Mouse (Mus musculus): ENCODE results near the gene Socs7. TPM values are rescaled to one million over a fixed set of nuclear protein-coding genes. Genes with fewer than 3 reads are reported as not detected.
A peak's percentile ranks its signal among the peaks of the same experiment; 100 is the strongest.

The Socs7 gene
- polyA plus RNA-seq, 1 experiment from 2014 or later = 2.1 TPM

DNA sequence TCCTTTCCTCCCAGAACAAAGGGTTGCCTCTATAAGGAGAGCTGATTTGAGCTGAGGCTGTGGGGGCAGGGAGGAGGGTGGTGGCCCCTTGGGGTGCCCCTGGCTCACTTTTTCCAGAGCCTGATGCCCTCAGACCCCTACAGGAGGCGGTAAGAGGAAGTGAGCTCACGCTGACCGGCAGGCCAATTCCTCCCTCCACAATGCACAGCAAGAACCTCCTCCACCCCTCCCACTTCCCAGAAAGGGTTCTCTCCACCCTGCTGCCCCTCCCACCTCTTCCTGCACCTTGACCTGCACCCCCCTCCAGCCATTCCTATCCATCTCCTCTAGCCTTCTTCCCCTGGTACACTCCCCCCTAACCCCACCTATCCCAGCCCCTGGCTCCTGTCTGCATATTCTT lies 49.8 kb downstream of the Socs7 start:
- WGBS (ENCODE audit: insufficient replicate concordance) = 0% methylated on average over 2 of the region's 3 CpGs
- peaks cover 9% of the 10 kb centered on the region; the same call in 1 of the 2 replicates for H3K27me3 ChIP-seq (replicated peaks)
- ATAC-seq = no peak
- no peak overlapping the region for H3K9ac ChIP-seq
- no peaks in the 10 kb centered on the region for H3K9me3 ChIP-seq (replicated peaks)
- H3K27ac ChIP-seq = peak overlapping the region; percentile 66
- no peaks in the 10 kb centered on the region for H3K36me3 ChIP-seq
- H3K4me1 ChIP-seq = peaks cover 57% of the 10 kb centered on the region
- H3K4me2 ChIP-seq = peak overlapping the region; percentile 13; the same call in 1 of the 2 replicates
- H3K4me3 ChIP-seq = no peak overlapping the region

GRCm38 (mm10) chr11:97412808-97413347 lies 50.5 kb downstream of the Socs7 start:
- Histone ChIP-seq H3K4me3 (no peak overlapping the region), H3K27ac (peak overlapping the region; percentile 66), H3K36me3 (no peaks in the 10 kb centered on the region), H3K9ac (no peak overlapping the region; the same call in 1 of the 2 replicates), H3K4me1 (peaks cover 61% of the 10 kb centered on the region), H3K9me3 (replicated peaks) (no peaks in the 10 kb centered on the region), H3K4me2 (peak overlapping the region; percentile 12; the same call in 1 of the 2 replicates), H3K27me3 (replicated peaks) (peaks cover 2% of the 10 kb centered on the region; the same call in 1 of the 2 replicates)
- no peak for ATAC-seq
- WGBS (ENCODE audit: insufficient replicate concordance) = 31% methylated on average over 10 of the region's 10 CpGs

DNA sequence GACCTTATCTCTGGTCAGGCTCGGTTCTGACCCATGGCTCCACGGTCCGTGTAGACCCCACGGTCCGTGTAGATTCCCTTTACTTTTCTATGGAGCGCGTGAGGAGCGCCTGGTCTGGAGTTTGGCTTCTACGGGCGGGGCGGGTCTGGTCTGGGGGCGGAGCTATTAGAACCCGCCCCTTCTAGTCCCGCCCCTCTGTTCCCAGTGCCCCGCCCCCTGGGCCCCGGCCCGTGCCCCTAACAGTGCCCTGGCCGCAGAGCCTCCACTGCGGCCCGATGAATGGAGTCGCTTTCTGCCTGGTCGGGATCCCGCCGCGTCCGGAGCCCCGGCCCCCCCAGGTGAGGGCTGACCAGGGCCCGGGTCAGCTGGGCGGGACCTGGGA lies 53.0 kb downstream of the Socs7 start, which contains the start of gene Arhgap23:
Gene Arhgap23, plus strand, starts transcription at position 204 of the 382 bp plus-strand sequence.
- WGBS (ENCODE audit: insufficient replicate concordance) = under 1% methylated on average over 29 of the region's 29 CpGs
- ATAC-seq = peak; percentile 86
- H3K9ac ChIP-seq = peak within 1 kb of the TSS; percentile 87
- H3K4me3 ChIP-seq = peak within 1 kb of the TSS; percentile 79
- no peaks in the 10 kb centered on the region for H3K36me3 ChIP-seq
- H3K9me3 ChIP-seq (replicated peaks) = no peaks in the 10 kb centered on the region
- no peaks in the 10 kb centered on the region for H3K27me3 ChIP-seq (replicated peaks)
- peak within 1 kb of the TSS; percentile 82 for H3K27ac ChIP-seq
- H3K4me1 ChIP-seq = peaks cover 54% of the 10 kb centered on the region
- peak within 1 kb of the TSS; percentile 97 for H3K4me2 ChIP-seq

DNA sequence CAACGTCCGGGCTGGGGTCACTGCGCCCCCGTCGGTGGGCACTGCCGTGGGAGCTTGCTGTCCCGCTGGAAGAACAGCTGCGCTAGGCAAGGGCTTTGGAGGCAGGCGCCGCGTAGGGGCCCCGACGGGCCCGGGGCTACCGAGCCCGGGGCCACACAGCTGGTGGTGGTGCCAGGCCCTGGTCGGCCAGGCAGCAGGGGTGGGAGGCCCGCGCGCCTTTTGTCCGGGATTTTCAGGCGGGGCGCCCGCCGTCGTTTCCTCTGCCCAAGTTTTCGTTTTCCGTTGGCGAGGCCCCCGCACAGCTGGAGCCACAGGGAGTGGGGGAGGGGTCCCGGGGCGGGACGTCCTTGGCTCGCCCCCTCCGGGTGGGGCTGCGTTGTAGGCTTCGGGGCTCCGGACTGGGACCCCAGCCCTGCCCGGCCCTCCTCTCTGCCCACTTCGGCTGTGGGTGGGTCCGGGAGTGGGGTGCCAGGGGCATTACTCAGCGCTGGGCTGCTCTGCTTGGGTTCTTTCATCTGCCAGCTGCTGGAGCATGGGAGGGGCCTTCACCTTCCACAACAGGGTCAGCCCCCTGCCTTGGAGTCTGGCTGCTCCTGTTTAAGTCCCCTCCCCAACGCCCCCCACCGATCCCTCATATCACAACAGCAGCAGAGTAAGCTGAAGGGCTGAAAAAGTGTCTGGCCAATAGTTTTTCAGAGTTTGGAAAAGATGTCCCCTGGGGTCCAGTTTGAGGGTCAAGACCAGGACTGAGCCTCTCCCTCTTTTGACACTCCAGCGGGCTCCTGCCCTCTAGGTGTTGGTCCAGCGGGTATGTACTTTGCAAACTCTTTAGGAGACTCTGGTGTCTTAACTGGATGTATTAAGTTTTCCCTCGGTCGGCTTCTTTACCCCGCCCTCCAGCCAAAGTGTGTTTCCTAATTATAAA lies 53.6 kb downstream of the Socs7 start:
- Histone ChIP-seq H3K27ac (peak overlapping the region; percentile 82), H3K9me3 (replicated peaks) (no peaks in the 10 kb centered on the region), H3K27me3 (replicated peaks) (no peaks in the 10 kb centered on the region), H3K36me3 (no peaks in the 10 kb centered on the region), H3K4me2 (peak overlapping the region; percentile 97), H3K9ac (peak overlapping the region; percentile 87), H3K4me3 (peak overlapping the region; percentile 79), H3K4me1 (peaks cover 58% of the 10 kb centered on the region)
- WGBS (ENCODE audit: insufficient replicate concordance) = 2% methylated on average over 48 of the region's 49 CpGs
- ATAC-seq = peak; percentile 59

GRCm38 (mm10) chr11:97416637-97417035 lies 54.3 kb downstream of the Socs7 start:
- no peaks in the 10 kb centered on the region for H3K27me3 ChIP-seq (replicated peaks)
- H3K9ac ChIP-seq = no peak overlapping the region
- no peaks in the 10 kb centered on the region for H3K36me3 ChIP-seq
- H3K27ac ChIP-seq = peak overlapping the region; percentile 82; the same call in 1 of the 2 replicates
- peaks cover 54% of the 10 kb centered on the region for H3K4me1 ChIP-seq
- H3K4me2 ChIP-seq = peak overlapping the region; percentile 97
- peak overlapping the region; percentile 79 for H3K4me3 ChIP-seq
- no peak for ATAC-seq
- WGBS (ENCODE audit: insufficient replicate concordance) = 5% methylated on average over 5 of the region's 5 CpGs
- no peaks in the 10 kb centered on the region for H3K9me3 ChIP-seq (replicated peaks)

GRCm38 (mm10) chr11:97418834-97419539 lies 56.6 kb downstream of the Socs7 start:
- no peak overlapping the region for H3K4me3 ChIP-seq
- no peaks in the 10 kb centered on the region for H3K9me3 ChIP-seq (replicated peaks)
- no peak overlapping the region for H3K27ac ChIP-seq
- no peaks in the 10 kb centered on the region for H3K27me3 ChIP-seq (replicated peaks)
- WGBS (ENCODE audit: insufficient replicate concordance) = 72% methylated on average over 14 of the region's 14 CpGs
- no peak for ATAC-seq
- peaks cover 57% of the 10 kb centered on the region for H3K4me1 ChIP-seq
- H3K9ac ChIP-seq = no peak overlapping the region
- no peaks in the 10 kb centered on the region for H3K36me3 ChIP-seq
- H3K4me2 ChIP-seq = no peak overlapping the region

- WGBS (ENCODE audit: insufficient replicate concordance) = 77% methylated on average over 5 of the region's 5 CpGs
- H3K27ac ChIP-seq = no peak overlapping the region
- H3K4me2 ChIP-seq = no peak overlapping the region
- no peak overlapping the region for H3K9ac ChIP-seq
- no peak overlapping the region for H3K4me3 ChIP-seq
- H3K27me3 ChIP-seq (replicated peaks) = no peaks in the 10 kb centered on the region
- no peaks in the 10 kb centered on the region for H3K9me3 ChIP-seq (replicated peaks)
- no peak for ATAC-seq
- H3K36me3 ChIP-seq = no peaks in the 10 kb centered on the region
- peaks cover 62% of the 10 kb centered on the region for H3K4me1 ChIP-seq
These were observed 57.2 kb downstream of the Socs7 start for GRCm38 (mm10) chr11:97419540-97419900.

DNA sequence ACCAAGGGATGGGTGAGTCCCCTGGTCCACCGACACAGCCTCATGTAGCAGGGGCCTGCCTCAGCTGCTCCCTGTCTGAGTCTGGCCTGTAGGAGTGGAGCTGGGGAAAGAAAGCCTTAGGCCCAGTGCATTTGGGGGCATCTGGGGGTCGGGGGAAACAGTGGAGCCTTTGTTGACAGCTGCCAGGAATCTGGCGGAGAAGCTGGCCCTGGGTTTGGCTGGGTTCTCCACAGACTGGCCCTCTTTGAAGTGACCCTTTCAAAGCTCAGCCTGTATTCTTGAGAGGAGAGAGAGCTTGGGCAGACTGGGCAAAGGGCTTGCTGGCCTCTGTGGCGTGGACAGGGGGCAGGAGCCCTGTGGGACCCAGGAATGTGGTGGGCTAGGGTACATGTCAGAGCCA lies 60.2 kb downstream of the Socs7 start:
- no peak overlapping the region for H3K4me2 ChIP-seq
- no peak overlapping the region for H3K9ac ChIP-seq
- H3K36me3 ChIP-seq = no peaks in the 10 kb centered on the region
- H3K9me3 ChIP-seq (replicated peaks) = no peaks in the 10 kb centered on the region
- no peak overlapping the region for H3K4me3 ChIP-seq
- WGBS (ENCODE audit: insufficient replicate concordance) = 62% methylated on average over 4 of the region's 4 CpGs
- peak overlapping the region; percentile 29 for H3K27ac ChIP-seq
- H3K27me3 ChIP-seq (replicated peaks) = no peaks in the 10 kb centered on the region
- no peak for ATAC-seq
- H3K4me1 ChIP-seq = peaks cover 52% of the 10 kb centered on the region

DNA sequence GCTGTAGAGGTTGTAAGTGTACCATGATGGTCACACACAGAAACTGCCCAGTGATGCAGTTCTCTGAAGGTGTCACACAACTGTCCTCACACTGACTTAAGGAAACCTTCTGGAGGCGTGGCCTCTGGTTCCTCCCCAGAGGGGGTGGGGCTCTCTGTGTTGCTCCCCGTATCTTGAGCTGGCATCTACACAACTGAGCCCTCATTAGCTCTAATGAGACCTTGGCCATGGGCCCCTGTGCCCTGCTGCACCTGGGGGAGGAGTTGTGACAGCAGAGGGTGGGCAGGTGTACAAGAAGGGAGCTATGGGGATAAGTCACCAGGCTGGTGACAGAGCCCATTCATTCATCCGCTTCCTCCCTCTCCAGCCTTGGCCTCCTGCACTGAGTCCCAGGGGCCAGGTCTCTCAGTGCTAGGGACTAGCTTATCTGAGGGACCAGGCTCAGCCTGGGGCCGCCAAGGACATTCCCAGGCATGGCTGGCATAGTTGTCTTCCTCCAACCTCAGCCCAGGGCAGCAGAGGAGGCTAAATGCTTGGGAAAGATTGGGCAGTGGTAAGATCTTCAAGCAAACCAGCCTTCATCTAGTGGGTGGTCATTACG lies 61.8 kb downstream of the Socs7 start:
- Histone ChIP-seq H3K9me3 (replicated peaks) (no peaks in the 10 kb centered on the region), H3K4me3 (peak overlapping the region; percentile 30), H3K27me3 (replicated peaks) (no peaks in the 10 kb centered on the region), H3K4me2 (peak overlapping the region; percentile 65), H3K9ac (peak overlapping the region; percentile 61), H3K27ac (peak overlapping the region; percentile 83), H3K4me1 (peaks cover 63% of the 10 kb centered on the region), H3K36me3 (no peaks in the 10 kb centered on the region)
- ATAC-seq = peak; percentile 78
- 25% methylated on average over 5 of the region's 5 CpGs for WGBS (ENCODE audit: insufficient replicate concordance)

DNA sequence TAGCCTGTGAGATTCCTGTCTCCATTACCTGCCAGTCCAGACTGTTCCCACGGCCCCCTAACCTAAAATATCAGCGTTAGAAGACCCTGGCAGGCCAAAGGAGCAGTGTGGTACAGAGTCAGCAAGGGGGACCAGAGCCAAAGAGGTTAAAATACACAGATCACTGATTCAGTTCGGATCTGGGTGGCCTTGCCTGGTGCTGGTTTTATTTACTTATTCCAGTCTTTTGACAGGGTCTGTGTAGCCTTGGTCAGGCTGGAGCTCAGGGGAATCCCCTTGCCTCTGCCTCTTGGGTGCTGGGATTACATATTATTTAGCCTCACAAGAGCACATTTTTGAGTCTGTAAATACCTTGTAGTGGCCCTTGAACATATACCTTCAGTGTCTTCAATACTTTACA lies 62.5 kb downstream of the Socs7 start:
- H3K4me1 ChIP-seq = peaks cover 69% of the 10 kb centered on the region
- H3K4me2 ChIP-seq = peak overlapping the region; percentile 65
- WGBS (ENCODE audit: insufficient replicate concordance) = 61% methylated on average over 3 of the region's 3 CpGs
- H3K27me3 ChIP-seq (replicated peaks) = no peaks in the 10 kb centered on the region
- no peaks in the 10 kb centered on the region for H3K9me3 ChIP-seq (replicated peaks)
- peak overlapping the region; percentile 61; the same call in 1 of the 2 replicates for H3K9ac ChIP-seq
- ATAC-seq = no peak
- H3K36me3 ChIP-seq = no peaks in the 10 kb centered on the region
- peak overlapping the region; percentile 83 for H3K27ac ChIP-seq
- H3K4me3 ChIP-seq = peak overlapping the region; percentile 30; the same call in 1 of the 2 replicates

DNA sequence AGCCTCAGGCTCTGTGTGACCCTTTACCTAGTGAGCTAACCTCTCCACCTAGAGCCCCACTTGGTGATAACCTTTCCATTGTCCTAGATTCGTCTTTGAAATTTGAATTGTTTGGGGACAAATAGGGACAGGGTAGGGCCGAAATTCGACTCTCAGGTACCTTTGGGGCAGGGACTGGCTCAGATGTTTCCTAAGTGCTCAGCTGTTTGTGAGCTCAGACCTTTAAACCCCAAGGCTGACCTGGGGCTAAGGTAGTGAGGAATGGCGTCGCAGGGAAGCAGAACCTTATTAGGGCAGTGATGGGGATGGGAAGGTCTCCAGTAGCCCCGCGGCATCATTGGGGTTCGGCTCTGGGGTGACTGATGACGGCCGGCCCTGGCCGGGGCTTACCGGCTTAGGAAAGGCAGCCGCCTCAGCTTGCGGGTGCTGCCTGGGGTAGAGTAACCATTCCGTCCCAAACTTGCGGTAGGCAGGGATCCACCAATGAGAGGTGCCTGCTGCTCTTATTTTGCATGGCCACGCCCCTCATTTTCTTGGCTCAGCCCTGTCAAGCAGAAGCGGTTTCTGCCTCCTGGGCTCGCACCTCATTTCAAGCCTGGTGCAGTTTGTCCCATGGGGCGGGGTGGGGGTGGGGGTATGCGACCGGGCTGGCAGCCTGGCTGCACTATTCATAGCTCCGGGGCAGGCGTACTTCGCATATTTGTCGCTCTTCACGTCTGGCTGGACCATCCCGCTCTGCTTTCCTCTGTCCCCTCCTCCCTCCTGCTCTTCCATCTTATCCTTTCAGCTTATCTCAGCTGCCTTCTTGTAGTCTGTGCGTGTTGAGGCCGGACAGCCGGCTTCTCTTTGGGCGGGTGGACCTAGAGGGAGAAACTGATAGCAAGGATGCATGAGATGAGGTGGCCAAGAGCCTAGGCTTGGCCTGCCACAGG lies 65.7 kb downstream of the Socs7 start:
- Histone ChIP-seq H3K4me3 (peak overlapping the region; percentile 53), H3K9me3 (replicated peaks) (no peaks in the 10 kb centered on the region), H3K27ac (peak overlapping the region; percentile 94), H3K4me1 (peaks cover 83% of the 10 kb centered on the region), H3K4me2 (peak overlapping the region; percentile 89), H3K36me3 (no peaks in the 10 kb centered on the region), H3K9ac (peak overlapping the region; percentile 75), H3K27me3 (replicated peaks) (no peaks in the 10 kb centered on the region)
- peak; percentile 86 for ATAC-seq
- 2% methylated on average over 32 of the region's 32 CpGs for WGBS (ENCODE audit: insufficient replicate concordance)
